8 mouse cellular contexts compared by ENCODE assay signal in the genomic region with DNA sequence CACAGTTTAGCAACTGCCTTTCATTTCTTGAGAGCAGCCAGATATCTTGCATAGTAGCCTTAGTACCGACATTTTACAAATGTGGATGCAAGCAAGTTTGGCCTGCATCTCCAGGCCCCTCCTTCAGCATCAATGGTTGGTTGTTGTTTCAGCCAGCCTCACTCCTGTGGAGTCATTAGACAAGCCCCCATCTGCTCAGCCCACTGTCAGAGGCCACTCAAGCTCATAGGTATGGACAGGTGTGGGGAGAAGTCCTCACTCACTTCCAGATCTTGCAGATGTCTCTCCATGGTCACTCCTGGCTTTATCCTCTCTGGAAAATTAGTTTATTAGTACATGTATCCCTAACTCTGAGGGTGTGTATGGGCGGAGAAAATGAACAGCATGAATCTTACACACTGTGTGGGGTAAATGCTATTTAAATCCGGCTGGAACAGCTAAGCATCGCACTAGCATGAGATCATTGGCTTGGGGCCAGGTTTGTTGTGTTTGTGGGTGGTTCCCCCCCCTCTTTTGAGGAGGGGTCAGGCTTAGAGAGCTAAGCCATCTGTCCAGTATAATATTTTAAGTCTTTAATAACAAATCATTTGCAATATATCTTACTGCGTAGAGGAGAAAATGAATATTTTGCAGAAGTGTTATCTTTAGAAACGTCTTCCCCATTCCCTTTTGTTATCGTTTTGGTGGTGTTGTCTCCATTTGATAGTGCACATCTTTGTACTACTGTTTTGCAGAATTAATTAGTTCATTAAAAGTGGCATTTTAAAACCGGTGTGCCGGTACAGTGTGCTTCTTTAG.
A peak's percentile ranks its signal among the peaks of the same experiment; 100 is the strongest.
DNase-seq lines count a peak whose midpoint lies in the region; ATAC-seq lines count a peak whose summit lies in the region.

No protein-coding gene starts in this region.

- H3K4me2 ChIP-seq in stomach, embryonic 16.5 days (ENCODE audit: low read depth, low read length): no peak overlapping the region

- H3K9ac ChIP-seq in stomach, embryonic 16.5 days (ENCODE audit: low read length): no peak overlapping the region

- DNase-seq in frontal cortex, adult 2 months (ENCODE audit: extremely low spot score in 1 of 2, low spot score in 1 of 2): peak; percentile 34 to 66
- DNase-seq in frontal cortex, postnatal 25 days (ENCODE audit: low spot score in 2 of 2): no peak
- DNase-seq in right cerebral cortex, adult 18-20 months: peak; percentile 54
- DNase-seq in right cerebral cortex, postnatal 25 days: no peak
- peak; percentile 83 for DNase-seq in left cerebral cortex, postnatal 4 days
- no peak for DNase-seq in heart, adult 8-10 months (ENCODE audit: low spot score)
- DNase-seq in urinary bladder, adult 2 months (ENCODE audit: low spot score): no peak

- no peak overlapping the region for H3K4me3 ChIP-seq in stomach, embryonic 16.5 days (replicated peaks; ENCODE audit: low read length)

- WGBS in stomach, embryonic 16.5 days: 49% methylated on average over 9 of the region's 9 CpGs

- H3K9me3 ChIP-seq in stomach, embryonic 16.5 days (replicated peaks; ENCODE audit: control insufficient read depth, low read length): no peaks in the 10 kb centered on the region

- peak; percentile 66 for ATAC-seq in stomach, embryonic 16.5 days (ENCODE audit: insufficient read depth, low FRiP score)

- H3K36me3 ChIP-seq in stomach, embryonic 16.5 days (ENCODE audit: control insufficient read depth, insufficient read depth, low read length): no peaks in the 10 kb centered on the region

- H3K27ac ChIP-seq in stomach, embryonic 16.5 days (ENCODE audit: low read length): 0 out of 2 replicates have a peak overlapping the region, but pooled peaks have one; percentile 0

- intact Hi-C loops in left cerebral cortex, postnatal 4 days (cut with DNase I): no loop called here

- H3K4me1 ChIP-seq in stomach, embryonic 16.5 days (ENCODE audit: control insufficient read depth, insufficient read depth, low read length): peaks cover 14% of the 10 kb centered on the region

- no peaks in the 10 kb centered on the region for H3K27me3 ChIP-seq in stomach, embryonic 16.5 days (ENCODE audit: control insufficient read depth, insufficient read depth, low read length)

Comparison
In these comparisons a context has a peak if more than half of its experiments do, and no peak if none do; other contexts are left out.
1. DNase-seq: peak in frontal cortex, adult 2 months (2 of 2), right cerebral cortex, adult 18-20 months (single experiment) and left cerebral cortex, postnatal 4 days (single experiment); none in frontal cortex, postnatal 25 days (0 of 2), right cerebral cortex, postnatal 25 days (single experiment), heart, adult 8-10 months (single experiment) and urinary bladder, adult 2 months (single experiment).